Mouse (Mus musculus) liver, adult 2 months (tissue): ENCODE results near the gene Eif2b2.

Source experiments
- CTCF ChIP-seq: fragments of 200-500 bp; IDR thresholded peaks from 2 replicates; pipeline ENCODE4 v1.5.1; 2011; ENCODE audit warnings: low read depth, low read length, control low read depth
- POLR2A ChIP-seq: fragments of 200-500 bp; IDR thresholded peaks from 2 replicates; pipeline ENCODE4 v1.6.1; 2011; ENCODE audit warnings: low read length, control low read depth; ENCODE audit not compliant: insufficient read depth; ENCODE audit errors: extremely low read depth

- TF ChIP-seq POLR2A: no peak
- no peak for TF ChIP-seq CTCF
Measured at GRCm38 (mm10) chr12:85177740-85178239, 41.5 kb upstream of the Eif2b2 start, which contains the start of gene Pgf.
